Mouse (Mus musculus): ENCODE measurements around the gene Ier5l. TPM values are rescaled to one million over a fixed set of nuclear protein-coding genes. Genes with fewer than 3 reads are reported as not detected.

Ier5l gene
- total RNA-seq, 4 experiments from 2014 or later, result 2.4 to 5.0 (median 4.3) TPM

DNA sequence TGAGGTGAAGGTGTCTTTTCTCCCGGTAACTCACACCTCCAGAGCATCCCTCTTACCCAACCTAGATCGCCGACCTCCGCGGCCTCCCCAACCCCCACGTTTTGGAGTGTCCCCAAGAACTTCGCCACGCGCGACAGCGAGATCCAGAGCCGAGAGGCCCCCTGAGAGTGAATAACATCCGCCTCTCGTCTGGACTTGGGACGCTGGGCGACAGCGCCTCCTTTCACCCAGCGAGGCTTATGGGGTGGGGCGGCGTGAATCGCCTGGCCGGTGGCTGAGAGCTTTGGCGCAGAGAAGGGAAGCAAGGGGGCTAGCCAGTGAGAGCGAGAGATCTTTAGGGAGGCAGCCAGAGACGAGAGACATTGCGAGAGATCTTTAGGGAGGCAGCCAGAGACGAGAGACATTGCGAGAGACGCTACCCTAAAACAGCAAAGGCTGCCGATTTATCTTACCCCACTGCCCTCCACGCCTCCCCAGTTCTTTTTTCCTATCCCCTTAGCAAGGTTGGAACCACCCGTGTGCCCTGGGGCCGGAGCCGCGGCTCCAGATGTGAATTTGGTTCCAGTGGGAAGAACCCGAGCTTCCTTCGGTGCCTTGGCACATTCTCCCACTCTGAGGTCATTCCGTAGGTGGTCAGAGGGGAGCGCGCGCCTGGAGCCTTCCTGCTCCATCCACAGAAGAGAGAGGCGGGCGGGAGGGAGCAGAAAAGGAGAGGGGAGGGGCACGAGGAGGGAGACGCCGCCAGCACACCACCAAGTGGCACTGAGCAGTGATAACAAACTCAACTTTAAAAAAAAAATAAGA is 3.7 kb downstream of the Ier5l start:
- peak; percentile 85 for DNase-seq (ENCODE audit: low spot score)

DNA sequence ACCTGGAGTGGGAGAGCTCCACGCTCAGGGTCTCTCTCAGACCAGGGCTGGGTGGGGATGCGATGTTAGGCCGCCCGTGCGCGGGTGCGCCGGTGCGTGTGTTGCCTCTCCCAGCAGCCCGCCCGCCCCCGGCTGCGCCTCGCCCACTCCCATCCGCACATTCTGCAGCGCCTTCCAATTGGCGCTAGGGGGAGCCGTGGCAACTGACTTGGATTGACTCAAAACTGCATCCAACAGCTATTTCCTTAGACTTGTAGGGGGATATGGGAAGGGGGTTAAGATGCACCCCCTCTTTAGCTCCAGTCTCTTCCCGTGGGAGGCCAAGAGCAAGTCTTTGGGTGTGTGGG is 4.2 kb downstream of the Ier5l start:
- DNase-seq (ENCODE audit: low spot score), result no peak

DNA sequence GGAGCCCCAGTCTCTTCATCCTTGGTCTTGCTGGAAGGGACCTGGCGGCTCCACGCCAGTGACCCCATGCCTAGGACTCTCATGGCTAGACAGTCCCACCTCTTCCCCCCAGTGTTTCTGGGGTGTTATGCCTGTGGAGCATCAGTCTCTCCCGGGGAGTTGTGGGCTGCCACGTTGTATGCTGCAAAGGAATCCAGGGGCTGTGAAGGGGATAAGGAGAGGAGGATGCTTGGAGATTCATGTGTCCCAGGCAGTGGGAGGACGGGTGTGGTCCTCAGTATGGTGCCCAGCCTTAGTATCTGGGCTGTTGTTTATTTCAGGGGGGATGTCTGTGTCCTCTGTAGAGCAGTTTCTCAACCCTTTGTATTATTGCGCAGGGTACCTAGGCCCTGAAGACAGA is 5.0 kb downstream of the Ier5l start:
- DNase-seq (ENCODE audit: low spot score), result no peak

DNA sequence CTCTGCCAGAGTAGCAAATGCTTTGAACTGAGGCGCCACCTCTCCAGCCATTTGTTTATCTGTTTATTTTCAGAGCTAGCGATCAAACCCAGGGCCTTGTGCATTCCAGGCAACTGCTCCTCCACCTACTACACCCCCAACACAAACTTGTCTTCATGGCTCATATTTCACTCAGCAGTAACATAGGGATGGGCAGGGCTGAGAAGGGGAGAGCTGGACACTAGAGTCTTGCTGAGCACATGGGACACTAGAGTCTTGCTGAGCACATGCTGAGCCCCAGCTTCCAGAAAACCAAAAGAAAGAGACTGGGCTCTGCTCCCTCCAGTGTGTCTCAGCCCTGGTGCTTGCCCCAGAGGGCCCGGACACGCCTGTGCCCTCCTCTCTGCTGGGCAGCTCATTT is 7.2 kb downstream of the Ier5l start:
- no peak for DNase-seq (ENCODE audit: low spot score)

DNA sequence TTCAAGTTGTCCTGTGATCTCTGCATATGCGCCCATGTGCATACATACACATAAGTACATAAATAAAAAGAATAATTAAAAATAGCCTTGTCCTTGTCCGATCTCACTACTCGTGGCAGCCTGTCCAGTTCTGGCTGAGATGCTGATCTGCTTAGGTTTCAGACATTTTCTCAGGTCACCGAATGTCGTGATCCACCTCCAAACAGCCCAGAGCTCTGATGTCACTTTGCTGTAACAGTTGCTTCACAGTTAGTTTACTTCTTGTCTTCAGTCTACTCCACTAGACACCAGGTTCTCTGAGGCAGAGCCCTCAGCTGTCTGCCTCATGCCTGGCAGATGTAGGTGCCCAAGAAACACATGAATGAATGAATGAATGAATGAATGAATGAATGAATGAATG is 9.6 kb downstream of the Ier5l start:
- no peak for DNase-seq (ENCODE audit: low spot score)

DNA sequence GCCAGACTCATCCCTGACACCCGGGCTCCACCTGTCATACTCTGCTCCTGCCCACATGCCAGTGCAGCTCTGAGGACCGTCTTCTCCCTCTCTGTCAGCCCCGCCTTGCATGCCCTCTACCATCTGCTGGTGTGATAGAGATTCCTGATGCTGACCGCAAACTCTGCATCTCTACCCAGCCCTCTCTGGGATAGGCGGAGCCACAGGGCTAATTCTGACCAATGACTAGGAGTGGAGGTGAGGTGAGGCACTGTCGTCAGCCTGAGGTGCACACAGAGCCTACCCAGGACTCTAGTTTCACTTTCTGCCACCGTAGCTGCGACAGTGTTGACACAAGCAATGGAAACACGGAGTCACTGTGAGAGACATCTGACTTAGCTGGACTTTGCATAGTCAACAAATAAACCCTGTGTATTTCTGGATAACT is 10.1 kb downstream of the Ier5l start:
- peak; percentile 65 for DNase-seq (ENCODE audit: low spot score)

DNA sequence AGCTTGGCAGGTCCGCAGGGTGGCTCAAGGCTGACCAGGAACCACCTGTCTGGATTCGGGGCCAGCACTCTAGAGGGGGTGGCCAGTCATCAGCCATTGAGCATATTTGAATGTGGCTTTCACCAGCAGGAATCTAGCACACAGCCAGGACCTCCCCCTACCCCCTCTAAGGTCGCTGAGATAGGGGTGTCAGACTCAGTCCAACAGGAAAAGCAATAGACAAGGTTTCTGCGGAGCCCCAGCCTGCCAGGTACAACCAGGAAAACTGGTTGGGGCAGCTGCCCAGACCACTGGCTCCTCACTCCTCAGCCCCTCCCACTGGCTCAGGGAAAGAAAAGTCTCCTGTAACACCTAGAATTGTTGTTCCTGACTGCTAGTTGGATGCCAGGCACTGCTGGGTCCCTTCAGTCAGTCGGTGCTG is 10.7 kb downstream of the Ier5l start:
- DNase-seq (ENCODE audit: low spot score), result no peak

DNA sequence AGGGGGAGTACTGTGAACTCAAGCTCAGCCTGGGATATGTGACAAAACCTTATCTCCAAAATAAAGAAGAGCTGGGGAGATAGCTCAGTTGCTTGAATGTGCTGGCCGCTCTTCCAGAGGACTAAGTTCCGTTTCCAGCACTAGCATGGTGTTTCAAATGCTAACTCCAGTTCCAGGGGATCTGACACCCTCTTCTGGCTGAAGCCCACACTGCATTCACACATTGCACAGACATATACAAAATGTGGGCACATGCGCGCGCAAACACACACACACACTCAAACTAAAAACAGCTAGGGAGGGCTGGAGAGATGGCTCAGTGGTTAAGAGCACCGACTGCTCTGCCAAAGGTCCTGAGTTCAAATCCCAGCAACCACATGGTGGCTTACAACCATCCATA is 14.8 kb downstream of the Ier5l start:
- DNase-seq (ENCODE audit: low spot score), result no peak

DNA sequence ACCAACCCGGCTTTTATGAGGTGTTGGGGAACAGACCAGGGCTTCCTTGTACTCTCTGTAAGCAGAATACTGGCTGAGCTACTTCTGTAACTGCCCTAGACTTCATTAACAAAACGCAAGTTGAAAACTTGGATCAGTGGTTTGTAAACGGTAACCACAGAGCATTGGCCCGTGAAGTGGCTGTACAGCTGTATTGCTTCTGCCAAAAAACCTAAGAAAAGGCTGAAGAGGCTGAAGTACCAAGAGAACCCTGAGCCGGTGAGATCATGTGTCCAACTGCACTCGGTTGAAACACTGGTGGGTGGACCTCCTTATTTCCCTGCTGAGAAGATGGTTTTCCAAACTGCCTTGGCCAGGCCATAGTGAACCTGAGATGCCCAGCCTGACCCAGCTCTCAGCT is 15.7 kb downstream of the Ier5l start:
- no peak for DNase-seq (ENCODE audit: low spot score)

DNA sequence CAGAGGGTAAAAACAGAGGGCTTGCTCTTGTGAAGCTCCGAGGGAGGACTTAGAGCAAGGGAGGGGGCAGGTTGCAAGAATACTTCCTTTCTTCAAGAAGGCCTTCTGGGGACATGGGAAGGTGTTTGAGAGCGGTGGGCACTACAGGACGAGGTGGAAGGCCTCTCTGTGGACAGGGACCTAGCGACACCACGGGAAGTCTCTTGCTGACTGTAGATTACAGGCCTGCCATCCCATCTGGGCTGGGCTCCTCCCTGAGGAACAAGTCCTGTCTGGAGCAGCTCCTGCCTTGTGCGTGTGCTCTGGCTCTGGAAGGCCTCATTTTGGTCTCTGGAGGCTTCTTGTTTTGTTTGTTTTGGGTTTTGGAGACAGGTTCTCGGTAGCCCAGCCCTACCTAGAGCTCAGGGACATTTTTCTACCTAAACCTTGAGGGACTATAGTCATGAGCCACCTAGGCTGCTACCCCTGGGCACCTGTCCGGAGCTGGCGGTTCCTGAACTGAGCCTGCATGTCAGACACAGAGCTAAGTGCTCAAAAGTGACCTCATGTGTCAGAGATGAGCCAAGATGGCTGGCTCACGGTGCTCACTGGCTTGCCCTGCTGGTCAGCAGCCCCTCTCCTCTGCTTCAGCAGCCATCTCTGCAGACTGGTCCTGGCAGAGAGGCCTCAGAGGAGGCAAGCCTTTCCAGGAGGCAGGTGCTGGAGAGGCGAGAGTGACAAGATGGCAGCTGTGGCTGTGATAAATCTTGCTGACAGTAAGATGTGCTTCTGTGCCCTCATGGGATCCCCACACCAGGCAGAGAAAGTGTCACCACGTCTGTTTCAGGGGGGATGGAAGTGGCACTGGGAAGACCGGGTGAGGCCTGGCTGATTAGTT is 17.7 kb downstream of the Ier5l start:
- DNase-seq (ENCODE audit: low spot score), result no peak

DNA sequence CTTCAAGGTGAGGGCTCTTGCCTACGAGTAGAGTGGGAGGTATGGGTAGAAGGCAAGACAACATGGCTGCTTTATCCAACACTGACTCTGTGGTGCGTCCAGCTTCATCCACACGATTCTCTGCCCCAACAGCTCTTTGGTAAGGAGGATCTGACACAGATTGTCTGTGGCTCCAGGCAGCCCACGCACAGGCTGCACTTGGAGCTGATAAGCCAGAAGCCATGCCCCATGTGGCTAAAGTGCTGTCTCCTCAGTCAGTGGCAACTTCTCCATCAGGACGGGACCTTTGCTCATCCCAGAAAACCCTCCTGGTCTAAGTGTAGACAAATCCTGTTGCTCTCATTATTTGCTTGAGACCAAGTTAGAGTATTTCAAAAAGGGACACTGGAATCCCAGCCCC is 19.4 kb downstream of the Ier5l start:
- no peak for DNase-seq (ENCODE audit: low spot score)

DNA sequence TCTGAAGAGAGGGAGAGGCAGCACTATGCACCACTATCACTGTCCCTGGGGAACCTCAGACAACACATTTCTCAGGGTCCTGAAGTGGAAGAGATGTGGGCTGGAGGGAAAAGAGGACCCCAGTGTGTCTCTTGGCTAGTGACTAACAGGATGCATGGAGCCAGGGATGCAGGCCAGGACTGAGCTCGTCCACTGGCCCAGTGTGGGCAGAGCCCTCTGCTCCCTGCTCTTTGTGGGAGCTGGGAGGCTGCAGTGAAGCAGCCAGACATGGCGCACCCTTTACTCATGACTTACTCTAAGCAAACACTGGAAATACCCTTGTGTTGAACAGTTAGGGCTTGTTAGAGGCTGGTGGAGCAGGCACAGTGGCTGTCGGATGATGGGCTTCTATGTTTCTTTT is 20.4 kb downstream of the Ier5l start:
- no peak for DNase-seq (ENCODE audit: low spot score)

DNA sequence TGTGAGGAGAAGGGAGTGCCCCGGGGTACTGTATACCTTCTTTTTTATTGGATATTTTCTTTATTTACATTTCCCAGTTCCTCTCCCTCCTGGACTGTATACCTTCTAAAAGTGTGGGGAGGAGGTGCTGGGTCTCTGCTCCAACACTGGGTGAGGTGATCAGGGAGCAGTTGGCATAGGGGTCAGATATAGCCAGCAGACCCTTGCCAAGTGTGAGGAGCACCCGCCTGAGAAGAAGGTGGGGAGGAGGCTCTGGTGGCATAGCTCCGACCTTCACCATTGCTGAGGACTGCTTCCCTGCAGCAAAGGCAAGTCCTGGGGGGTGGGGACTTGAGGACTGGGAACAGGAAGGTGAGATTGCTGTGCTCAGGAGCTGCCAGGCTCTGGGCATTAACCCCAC is 22.5 kb downstream of the Ier5l start:
- DNase-seq (ENCODE audit: low spot score), result no peak

DNA sequence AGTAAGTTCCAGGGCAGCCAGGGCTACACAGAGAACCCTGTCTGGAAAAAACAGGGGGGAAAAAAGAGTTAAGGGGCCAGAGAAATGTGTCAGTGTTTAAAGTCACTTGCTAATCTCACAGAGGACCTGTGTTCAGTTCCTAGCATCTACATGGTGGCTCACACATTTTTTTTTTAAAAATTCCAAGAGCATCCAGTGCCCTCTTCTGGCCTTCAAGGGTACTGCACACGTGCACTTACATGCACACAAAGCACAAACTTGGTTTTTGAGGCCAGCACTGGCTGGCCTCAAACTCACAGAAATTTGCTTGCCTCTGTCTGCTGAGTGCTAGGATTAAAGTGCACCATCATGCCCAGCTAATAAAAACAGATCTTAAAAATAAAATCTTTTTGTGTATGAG is 23.5 kb downstream of the Ier5l start:
- no peak for DNase-seq (ENCODE audit: low spot score)

DNA sequence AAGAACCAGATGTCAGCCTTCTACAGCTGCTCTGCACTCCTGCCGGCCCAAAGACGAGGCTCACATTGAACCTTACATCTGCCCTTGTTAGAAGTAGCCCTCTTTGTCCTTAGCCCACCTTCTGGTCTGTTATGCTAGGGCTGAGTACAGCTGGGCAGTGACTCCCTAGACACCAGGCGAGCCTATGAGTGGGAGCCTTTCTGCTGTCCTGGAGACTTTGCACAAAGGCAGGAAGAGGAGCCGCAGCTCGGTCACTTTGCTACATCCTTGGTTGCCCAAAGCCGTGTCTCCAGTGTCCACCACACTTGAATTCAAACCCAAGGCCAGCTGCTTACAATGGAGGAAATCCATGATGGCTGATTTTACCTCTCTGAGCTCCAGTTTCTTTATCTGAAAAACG is 25.6 kb downstream of the Ier5l start:
- DNase-seq (ENCODE audit: low spot score), result no peak

DNA sequence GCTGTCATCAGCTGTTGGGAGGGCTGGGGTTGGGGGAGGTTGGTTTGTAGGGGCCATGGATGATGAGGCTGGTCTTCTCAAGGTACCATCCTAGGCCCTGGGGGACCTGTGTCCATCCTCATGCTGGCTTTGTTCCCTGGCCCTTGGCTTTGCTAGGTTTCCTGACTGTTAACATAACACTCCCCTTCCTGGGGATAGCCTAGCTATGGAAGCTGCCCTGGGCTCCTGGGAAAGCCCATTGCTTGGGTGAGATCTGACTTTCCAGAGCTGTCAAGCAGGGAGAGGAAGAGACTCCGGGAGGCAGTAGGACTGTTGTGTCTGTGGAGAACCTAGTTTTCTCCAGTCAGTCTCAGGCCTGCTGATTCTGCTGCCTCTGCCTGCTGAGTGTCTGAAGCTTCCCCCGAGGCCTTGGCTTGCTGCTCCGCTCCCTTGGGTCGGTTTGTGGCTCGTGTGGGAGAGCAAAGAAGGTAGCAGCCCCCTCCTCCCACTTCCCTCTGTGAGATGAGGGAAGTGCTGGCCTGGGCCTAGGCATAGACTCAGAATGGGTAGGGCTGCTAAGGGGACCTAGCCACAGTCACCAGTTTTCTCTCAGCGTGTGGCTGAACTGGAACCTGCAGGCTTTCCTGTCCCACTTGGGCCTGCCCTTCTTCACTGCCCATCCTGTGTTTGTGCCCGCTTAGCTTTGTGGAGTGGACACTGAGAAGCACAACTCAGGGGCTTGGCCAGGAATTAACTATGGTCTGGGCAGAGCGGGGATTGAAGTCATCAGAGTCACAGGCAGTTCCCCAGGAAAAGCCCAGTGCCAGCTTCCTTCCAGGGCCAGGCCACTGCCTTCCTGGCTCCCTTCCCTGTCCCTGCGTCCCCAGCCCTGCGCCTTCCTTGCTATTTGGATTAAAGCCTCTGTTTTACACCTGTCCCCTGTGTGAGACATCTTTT is 26.9 kb downstream of the Ier5l start:
- no peak for DNase-seq (ENCODE audit: low spot score)

DNA sequence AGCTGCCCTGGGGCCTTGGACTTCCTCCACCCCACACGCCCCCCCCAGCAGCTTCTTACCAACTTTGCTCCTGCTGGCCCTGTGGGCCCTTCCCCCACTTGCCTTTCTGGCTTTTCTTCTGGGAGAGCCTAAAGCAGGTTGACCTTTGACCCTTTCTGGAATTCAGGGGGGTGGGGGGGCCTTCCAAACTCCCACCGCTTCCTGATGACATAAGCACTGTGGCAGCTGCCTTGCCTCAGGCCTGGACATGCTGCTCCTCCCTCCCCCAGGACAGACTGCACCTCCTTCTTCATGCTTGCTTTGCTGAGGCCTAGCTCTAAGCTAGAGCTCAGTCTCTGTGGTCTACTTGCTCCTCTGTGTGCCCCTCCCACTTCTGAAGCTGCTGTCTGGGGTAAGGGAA is 28.7 kb downstream of the Ier5l start:
- no peak for DNase-seq (ENCODE audit: low spot score)

DNA sequence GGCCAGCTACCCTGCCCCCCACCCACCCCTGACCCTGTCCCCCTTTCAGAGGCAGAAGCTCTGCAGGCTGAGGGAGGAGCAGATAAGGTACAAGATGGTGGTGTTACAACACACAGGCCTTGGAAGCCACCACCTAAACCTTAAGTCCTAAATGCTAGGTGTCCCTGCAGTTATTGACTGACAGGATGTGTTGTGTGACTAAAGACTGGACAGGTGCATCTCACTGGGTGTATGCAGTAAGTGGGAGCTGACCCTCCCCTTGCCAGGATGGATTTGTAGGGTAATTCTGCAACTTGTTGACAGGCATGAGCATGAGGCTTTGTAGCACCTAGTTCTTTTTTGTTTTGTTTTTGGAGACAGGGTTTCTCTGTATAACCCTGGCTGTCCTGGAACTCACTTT is 29.6 kb downstream of the Ier5l start:
- DNase-seq (ENCODE audit: low spot score), result no peak

DNA sequence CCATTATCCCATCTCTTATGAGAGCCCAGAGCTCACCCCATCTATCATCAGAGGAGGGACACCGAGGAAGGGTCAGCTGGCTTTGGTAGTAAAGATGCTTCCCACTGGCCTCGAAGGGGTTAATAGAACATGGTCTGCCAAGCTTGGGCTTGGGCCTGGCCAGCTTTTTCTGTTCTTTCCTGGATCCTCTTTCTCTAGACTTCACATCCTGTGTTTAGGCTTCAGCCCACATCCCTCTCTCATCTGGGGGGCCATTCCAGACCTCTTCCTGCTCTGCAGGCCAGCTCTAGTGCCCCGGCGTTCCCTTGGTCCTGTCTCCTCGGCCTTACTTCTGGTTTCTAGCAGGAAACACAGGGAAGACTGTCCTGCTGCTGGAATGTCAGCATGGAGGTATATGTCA is 30.0 kb downstream of the Ier5l start:
- DNase-seq (ENCODE audit: low spot score), result no peak

DNA sequence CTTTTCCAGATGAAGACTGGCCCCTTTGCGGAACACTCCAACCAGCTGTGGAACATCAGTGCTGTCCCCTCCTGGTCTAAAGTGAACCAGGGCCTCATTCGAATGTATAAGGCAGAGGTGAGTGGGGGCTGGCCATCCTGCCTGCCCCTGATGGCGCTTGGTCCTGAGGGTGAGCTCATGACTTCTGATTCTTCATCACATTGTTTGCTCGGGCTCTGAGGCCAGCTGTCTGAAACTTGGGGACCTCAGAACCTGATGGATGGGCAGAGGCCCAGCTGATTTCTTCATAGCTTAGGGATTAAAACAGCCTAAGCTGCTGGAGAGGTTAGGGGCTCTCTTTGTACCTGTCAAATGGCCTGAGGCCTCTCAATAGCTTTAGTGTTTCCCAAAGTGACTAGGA is 30.7 kb downstream of the Ier5l start:
- no peak for DNase-seq (ENCODE audit: low spot score)

DNA sequence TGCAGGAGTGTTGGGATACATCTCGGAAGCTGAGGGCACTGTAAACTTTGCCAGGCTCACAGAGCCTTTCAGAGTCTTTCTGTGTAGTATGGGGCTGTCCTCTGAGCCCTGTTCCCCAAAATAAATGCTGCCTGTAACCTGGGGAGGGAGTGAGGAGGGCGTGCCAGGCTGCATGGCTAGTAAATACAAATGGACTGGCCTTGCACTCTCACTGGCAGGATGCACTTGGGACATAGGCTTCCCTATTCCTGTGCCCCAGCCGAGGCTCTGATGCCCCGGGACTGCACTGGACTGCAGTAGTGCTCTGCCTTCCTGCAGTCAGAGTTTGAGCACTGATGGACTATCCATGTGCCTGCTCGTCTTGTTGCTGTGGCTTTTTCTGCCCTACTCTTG is 31.5 kb downstream of the Ier5l start:
- DNase-seq (ENCODE audit: low spot score), result no peak

Data from heart, adult 8-10 months (tissue).